Mouse (Mus musculus) kidney, postnatal 0 days (tissue): Measurements from ENCODE around the gene Iqgap2. TPM values are rescaled to one million over a fixed set of nuclear protein-coding genes. Genes with fewer than 3 reads are reported as not detected.

ENCODE experiments used
- ATAC-seq: fragments of 200-750 bp; cut with Nextera tagmentation; replicated peaks from 2 replicates; pipeline ENCODE4 v1.8.0; 2017; ENCODE audit warnings: low read depth, moderate number of reproducible peaks, moderate TSS enrichment, moderate library complexity; ENCODE audit not compliant: low FRiP score
- DNase-seq: peaks from one replicate; pipeline ENCODE4 v3.0.0-alpha.2; 2016; ENCODE audit warnings: low spot score
- H3K27ac ChIP-seq: fragments of 300-500 bp; sonication (generic); 2 replicates; pipeline ENCODE4 v1.5.1; 2014; ENCODE audit warnings: mild to moderate bottlenecking
- H3K27me3 ChIP-seq: fragments of 300-500 bp; sonication (generic); 2 replicates; pipeline ENCODE4 v1.6.1; 2014; ENCODE audit warnings: low read length, mixed read lengths; ENCODE audit not compliant: insufficient read depth
- H3K36me3 ChIP-seq: fragments of 300-500 bp; sonication (generic); 2 replicates; pipeline ENCODE4 v1.6.1; 2014; ENCODE audit warnings: low read length, mixed read lengths; ENCODE audit not compliant: insufficient read depth
- H3K4me1 ChIP-seq: fragments of 300-500 bp; sonication (generic); replicated peaks from 2 replicates; pipeline ENCODE4 v1.6.1; 2014; ENCODE audit warnings: antibody characterized with exemption, low read length, mixed read lengths; ENCODE audit not compliant: insufficient read depth
- H3K4me2 ChIP-seq: fragments of 300-500 bp; sonication (generic); 2 replicates; pipeline ENCODE4 v1.6.1; 2014; ENCODE audit warnings: mild to moderate bottlenecking, low read length, moderate library complexity, mixed read lengths
- H3K4me3 ChIP-seq: fragments of 300-500 bp; sonication (generic); replicated peaks from 2 replicates; pipeline ENCODE4 v1.5.1; 2014; ENCODE audit warnings: low read depth, low read length
- H3K9ac ChIP-seq: fragments of 300-500 bp; sonication (generic); 2 replicates; pipeline ENCODE4 v1.6.1; 2014; ENCODE audit warnings: low read depth, low read length
- H3K9me3 ChIP-seq: fragments of 300-500 bp; sonication (generic); replicated peaks from 2 replicates; pipeline ENCODE4 v1.6.1; 2016; ENCODE audit warnings: low read length, inconsistent platforms, mixed read lengths
- CTCF ChIP-seq: IDR thresholded peaks from 2 replicates; pipeline ENCODE4 v1.5.1; 2016; ENCODE audit warnings: antibody characterized with exemption, low read depth, mild to moderate bottlenecking, moderate library complexity
- WGBS: fragments of 180-500 bp; shearing (Covaris S2); extraction: QIAGEN DNeasy Blood & Tissue Kit; methylation state at CpG from one replicate; pipeline ENCODE4 v1.1.7; 2014; 5-methylcytosine and 5-hydroxymethylcytosine counted together
- polyA plus RNA-seq: library from polyadenylated mRNA; unstranded; fragments of >200 nt; fragmentation: Nextera tagmentation; extraction: Ambion mirVana; gene quantifications from 2 replicates; pipeline ENCODE4 v1.2.1, GENCODE M21; 2015

Iqgap2 gene
- polyA plus RNA-seq, 1 experiment from 2014 or later: 9.8 TPM

GRCm38 (mm10) chr13:95765017-95765416 is 126.7 kb downstream of the Iqgap2 start:
- peak overlapping the region; percentile 47; the same call in 1 of the 2 replicates for H3K27ac ChIP-seq
- no peak overlapping the region for H3K9ac ChIP-seq
- H3K27me3 ChIP-seq: no peaks in the 10 kb centered on the region
- H3K4me3 ChIP-seq: no peak overlapping the region
- H3K9me3 ChIP-seq: no peaks in the 10 kb centered on the region
- peaks cover 11% of the 10 kb centered on the region for H3K4me1 ChIP-seq
- no peaks in the 10 kb centered on the region for H3K36me3 ChIP-seq
- DNase-seq (peak; percentile 96), ATAC-seq (peak; percentile 84)
- peak overlapping the region; percentile 13; the same call in 1 of the 2 replicates for H3K4me2 ChIP-seq
- 13% methylated on average over 9 of the region's 9 CpGs for WGBS
- no peak for TF ChIP-seq CTCF

DNA sequence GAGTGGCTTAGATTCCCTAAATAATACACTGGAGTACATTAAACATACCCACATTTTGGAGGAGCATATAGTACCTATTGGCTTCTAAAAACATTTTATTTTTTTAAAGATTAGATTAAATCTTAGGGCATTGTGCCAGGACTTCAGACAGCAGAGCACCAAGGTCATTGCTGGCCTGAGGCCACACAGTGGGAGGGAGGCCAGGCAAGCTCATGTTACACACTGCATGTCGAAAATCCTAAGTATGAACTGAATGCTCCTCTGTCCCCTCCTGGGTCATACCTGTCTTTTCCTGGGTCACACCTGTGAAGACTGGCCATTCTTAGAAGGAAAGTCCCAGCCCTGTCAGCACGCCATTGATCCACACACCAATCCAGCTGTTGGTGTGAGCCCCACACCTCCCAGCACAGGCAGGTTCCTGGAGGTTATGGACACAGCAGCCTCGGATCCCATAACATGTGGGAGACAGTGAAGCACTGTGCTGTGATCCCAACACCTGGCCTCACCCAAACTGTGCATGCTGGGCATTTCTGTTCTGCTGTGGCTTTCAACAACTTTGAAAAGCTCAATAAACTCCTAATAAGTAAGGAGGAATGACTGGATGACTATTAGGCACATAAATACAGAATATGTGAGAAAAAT is 127.7 kb downstream of the Iqgap2 start:
- WGBS: 22% methylated on average over 3 of the region's 3 CpGs
- Histone ChIP-seq H3K4me3 (no peak overlapping the region), H3K4me1 (peaks cover 11% of the 10 kb centered on the region), H3K9ac (no peak overlapping the region), H3K4me2 (no peak overlapping the region), H3K27ac (peak overlapping the region; percentile 66), H3K36me3 (no peaks in the 10 kb centered on the region), H3K27me3 (no peaks in the 10 kb centered on the region), H3K9me3 (no peaks in the 10 kb centered on the region)
- peak; percentile 64; the same call in 1 of the 2 replicates for ATAC-seq
- DNase-seq: peak; percentile 61
- TF ChIP-seq CTCF: no peak

GRCm38 (mm10) chr13:95759810-95760209 is 131.9 kb downstream of the Iqgap2 start:
- H3K9ac ChIP-seq: no peak overlapping the region
- 86% methylated on average over 2 of the region's 2 CpGs for WGBS
- H3K27me3 ChIP-seq: no peaks in the 10 kb centered on the region
- TF ChIP-seq CTCF: no peak
- no peak overlapping the region for H3K4me2 ChIP-seq
- no peak for DNase-seq
- no peaks in the 10 kb centered on the region for H3K9me3 ChIP-seq
- no peak overlapping the region for H3K27ac ChIP-seq
- H3K4me1 ChIP-seq: peaks cover 11% of the 10 kb centered on the region
- H3K4me3 ChIP-seq: no peak overlapping the region
- no peaks in the 10 kb centered on the region for H3K36me3 ChIP-seq
- no peak for ATAC-seq

GRCm38 (mm10) chr13:95754285-95754684 is 137.4 kb downstream of the Iqgap2 start:
- Histone ChIP-seq H3K27me3 (no peaks in the 10 kb centered on the region), H3K36me3 (no peaks in the 10 kb centered on the region), H3K4me3 (no peak overlapping the region), H3K4me1 (no peaks in the 10 kb centered on the region), H3K27ac (no peak overlapping the region), H3K9me3 (no peaks in the 10 kb centered on the region), H3K4me2 (no peak overlapping the region), H3K9ac (no peak overlapping the region)
- no peak for ATAC-seq
- no peak for DNase-seq
- no peak for TF ChIP-seq CTCF
- 90% methylated on average over 5 of the region's 5 CpGs for WGBS

- ATAC-seq (no peak), DNase-seq (no peak)
- Histone ChIP-seq H3K27me3 (no peaks in the 10 kb centered on the region), H3K9ac (no peak overlapping the region), H3K27ac (no peak overlapping the region), H3K4me2 (no peak overlapping the region), H3K36me3 (no peaks in the 10 kb centered on the region), H3K9me3 (no peaks in the 10 kb centered on the region), H3K4me3 (no peak overlapping the region), H3K4me1 (no peaks in the 10 kb centered on the region)
- no peak for TF ChIP-seq CTCF
- 80% methylated on average over 9 of the region's 9 CpGs for WGBS
Observed at GRCm38 (mm10) chr13:95752386-95752785, 139.3 kb downstream of the Iqgap2 start.

GRCm38 (mm10) chr13:95747541-95747940 is 144.2 kb downstream of the Iqgap2 start:
- 72% methylated on average over 11 of the region's 11 CpGs for WGBS
- H3K36me3 ChIP-seq: no peaks in the 10 kb centered on the region
- H3K27me3 ChIP-seq: no peaks in the 10 kb centered on the region
- H3K4me2 ChIP-seq: no peak overlapping the region
- H3K9me3 ChIP-seq: no peaks in the 10 kb centered on the region
- H3K4me3 ChIP-seq: no peak overlapping the region
- H3K4me1 ChIP-seq: 0 out of 2 replicates have a peak, but pooled peaks cover 3% of the 10 kb centered on the region
- no peak for ATAC-seq
- no peak for TF ChIP-seq CTCF
- no peak overlapping the region for H3K27ac ChIP-seq
- DNase-seq: no peak
- no peak overlapping the region for H3K9ac ChIP-seq

- Histone ChIP-seq H3K4me2 (no peak overlapping the region), H3K4me3 (no peak overlapping the region), H3K27ac (no peak overlapping the region), H3K4me1 (0 out of 2 replicates have a peak, but pooled peaks cover 3% of the 10 kb centered on the region), H3K9me3 (no peaks in the 10 kb centered on the region), H3K36me3 (no peaks in the 10 kb centered on the region), H3K27me3 (no peaks in the 10 kb centered on the region), H3K9ac (no peak overlapping the region)
- 86% methylated on average over 7 of the region's 7 CpGs for WGBS
- no peak for TF ChIP-seq CTCF
- ATAC-seq (no peak), DNase-seq (no peak)
Observed at GRCm38 (mm10) chr13:95747101-95747500, 144.6 kb downstream of the Iqgap2 start.
